Mouse (Mus musculus) neural tube, embryonic 14.5 days (tissue): ENCODE data around the gene Mcidas. TPM values are rescaled to one million over a fixed set of nuclear protein-coding genes. Genes with fewer than 3 reads are reported as not detected.

ENCODE experiments used
- ATAC-seq: fragments of 200-750 bp; cut with Nextera tagmentation; 2 replicates; pipeline ENCODE4 v1.8.0; 2017; ENCODE audit warnings: low read depth, mild to moderate bottlenecking, moderate TSS enrichment, moderate library complexity
- H3K27ac ChIP-seq: fragments of 300-500 bp; sonication (generic); 2 replicates; pipeline ENCODE4 v1.5.1; 2014; ENCODE audit warnings: low read depth, mild to moderate bottlenecking, control low read depth, low read length, moderate library complexity, mixed read lengths
- H3K27me3 ChIP-seq: fragments of 300-500 bp; sonication (generic); 2 replicates; pipeline ENCODE4 v1.6.1; 2014; ENCODE audit warnings: low read length; ENCODE audit not compliant: control insufficient read depth, insufficient read depth
- H3K36me3 ChIP-seq: fragments of 300-500 bp; sonication (generic); 2 replicates; pipeline ENCODE4 v1.6.1; 2014; ENCODE audit warnings: low read length, mixed read lengths; ENCODE audit not compliant: control insufficient read depth, insufficient read depth
- H3K4me1 ChIP-seq: fragments of 300-500 bp; sonication (generic); 2 replicates; pipeline ENCODE4 v1.6.1; 2014; ENCODE audit warnings: low read length; ENCODE audit not compliant: control insufficient read depth, insufficient read depth
- H3K4me2 ChIP-seq: fragments of 300-500 bp; sonication (generic); 2 replicates; pipeline ENCODE4 v1.6.1; 2014; ENCODE audit warnings: mild to moderate bottlenecking, low read depth, low read length, control low read depth
- H3K4me3 ChIP-seq: fragments of 300-500 bp; sonication (generic); 2 replicates; pipeline ENCODE4 v1.5.1; 2014; ENCODE audit warnings: low read depth, low read length, control low read depth, mixed read lengths
- H3K9ac ChIP-seq: fragments of 300-500 bp; sonication (generic); replicated peaks from 2 replicates; pipeline ENCODE4 v1.6.1; 2014; ENCODE audit warnings: low read depth, mild to moderate bottlenecking, control low read depth, low read length, mixed read lengths
- H3K9me3 ChIP-seq: fragments of 300-500 bp; sonication (generic); 2 replicates; pipeline ENCODE4 v1.6.1; 2016; ENCODE audit warnings: low read length; ENCODE audit not compliant: control insufficient read depth
- WGBS: fragments of 180-500 bp; shearing (Covaris S2); extraction: QIAGEN DNeasy Blood & Tissue Kit; methylation state at CpG from one replicate; pipeline ENCODE4 v1.1.7; 2014; 5-methylcytosine and 5-hydroxymethylcytosine counted together
- polyA plus RNA-seq: library from polyadenylated mRNA; unstranded; fragments of >200 nt; fragmentation: Nextera tagmentation; extraction: Ambion mirVana; gene quantifications from 2 replicates; pipeline ENCODE4 v1.2.1, GENCODE M21; 2014

The Mcidas gene
- polyA plus RNA-seq, 1 experiment from 2014 or later, result 0.11 TPM

DNA sequence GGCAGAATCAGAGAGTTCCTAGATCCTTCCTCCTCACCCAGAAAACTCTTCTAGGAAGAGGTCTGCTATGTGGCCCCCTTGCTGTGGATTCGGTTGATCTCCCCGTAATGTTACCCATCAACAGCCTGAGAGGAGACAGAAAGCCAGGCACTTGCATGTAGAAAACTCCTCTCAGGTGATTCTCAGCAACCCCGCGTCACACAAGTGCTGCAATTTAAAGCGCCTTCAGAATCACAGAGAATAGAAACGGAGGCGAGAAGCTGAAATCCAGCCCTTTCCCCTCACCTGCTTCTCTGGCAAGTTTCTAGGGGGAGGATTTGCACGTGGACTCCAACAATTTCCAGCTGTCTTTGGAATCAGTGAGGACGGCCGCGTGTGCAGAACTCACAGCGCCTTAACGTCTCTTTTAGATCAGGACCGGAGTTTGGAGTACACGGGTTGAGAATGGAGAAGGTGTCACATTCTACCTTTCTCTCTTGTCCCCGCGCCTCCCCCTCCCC is 7.1 kb upstream of the Mcidas start:
- Histone ChIP-seq H3K4me3 (no peak overlapping the region), H3K9me3 (no peaks in the 10 kb centered on the region), H3K4me1 (peaks cover 13% of the 10 kb centered on the region), H3K27ac (no peak overlapping the region), H3K27me3 (peaks cover 42% of the 10 kb centered on the region), H3K36me3 (no peaks in the 10 kb centered on the region), H3K9ac (no peak overlapping the region), H3K4me2 (peak overlapping the region; percentile 96; the same call in 1 of the 2 replicates)
- ATAC-seq, result no peak
- WGBS, result under 1% methylated on average over 17 of the region's 17 CpGs

DNA sequence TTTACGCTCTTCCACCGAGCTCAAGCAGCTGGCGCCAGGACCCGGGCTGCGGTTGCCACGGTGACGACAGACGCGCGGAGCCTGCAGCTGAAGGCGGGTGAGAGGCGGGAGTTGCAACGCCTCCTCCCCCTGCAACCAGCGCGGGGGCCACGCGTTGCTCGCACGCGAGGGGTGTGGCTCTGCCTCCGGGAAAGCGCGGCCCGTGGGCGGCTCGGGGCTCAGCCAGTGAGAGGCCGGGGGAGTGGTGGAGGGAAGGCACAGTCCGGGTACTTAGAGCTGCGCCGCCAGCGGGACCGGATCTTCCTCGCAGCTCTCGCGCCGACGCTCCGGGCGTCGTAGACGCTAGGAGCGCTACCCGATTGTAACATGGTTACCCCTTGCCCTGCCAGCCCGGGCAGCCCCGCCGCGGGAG is 6.1 kb upstream of the Mcidas start, which contains the start of gene Ccno:
Gene Ccno (plus strand): TSS at position 271 of the 412 bp plus-strand sequence.
- H3K36me3 ChIP-seq, result no peaks in the 10 kb centered on the region
- H3K9ac ChIP-seq, result 0 out of 2 replicates have a peak within 1 kb of the TSS, but pooled peaks have one; percentile 25
- H3K27me3 ChIP-seq, result peaks cover 44% of the 10 kb centered on the region
- peak within 1 kb of the TSS; percentile 50 for H3K4me3 ChIP-seq
- under 1% methylated on average over 38 of the region's 47 CpGs for WGBS
- peaks cover 13% of the 10 kb centered on the region for H3K4me1 ChIP-seq
- peak; percentile 95 for ATAC-seq
- no peak within 1 kb of the TSS for H3K27ac ChIP-seq
- peak within 1 kb of the TSS; percentile 96 for H3K4me2 ChIP-seq
- H3K9me3 ChIP-seq, result no peaks in the 10 kb centered on the region

DNA sequence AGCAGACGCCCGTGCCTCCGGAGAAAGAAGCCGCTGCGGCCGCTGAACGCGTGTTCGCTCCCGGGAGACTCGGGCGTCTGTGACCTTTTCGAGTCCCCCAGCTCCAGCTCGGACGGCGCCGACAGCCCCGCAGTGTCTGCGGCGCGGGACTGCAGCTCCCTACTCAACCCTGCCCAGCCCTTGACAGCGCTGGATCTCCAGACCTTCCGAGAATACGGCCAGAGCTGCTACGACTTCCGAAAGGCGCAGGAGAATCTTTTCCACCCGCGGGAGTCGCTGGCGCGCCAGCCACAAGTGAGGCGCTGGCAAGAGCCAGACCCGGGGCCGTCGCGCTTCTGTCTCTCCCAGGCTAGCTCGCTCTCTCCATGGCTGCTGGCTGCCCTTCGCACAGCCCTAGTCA is 5.7 kb upstream of the Mcidas start:
- Histone ChIP-seq H3K9ac (0 out of 2 replicates have a peak overlapping the region, but pooled peaks have one; percentile 25), H3K4me2 (peak overlapping the region; percentile 96), H3K4me3 (peak overlapping the region; percentile 50), H3K27ac (no peak overlapping the region), H3K9me3 (no peaks in the 10 kb centered on the region), H3K27me3 (peaks cover 46% of the 10 kb centered on the region), H3K4me1 (peaks cover 13% of the 10 kb centered on the region), H3K36me3 (no peaks in the 10 kb centered on the region)
- peak; percentile 42 for ATAC-seq
- under 1% methylated on average over 39 of the region's 39 CpGs for WGBS

DNA sequence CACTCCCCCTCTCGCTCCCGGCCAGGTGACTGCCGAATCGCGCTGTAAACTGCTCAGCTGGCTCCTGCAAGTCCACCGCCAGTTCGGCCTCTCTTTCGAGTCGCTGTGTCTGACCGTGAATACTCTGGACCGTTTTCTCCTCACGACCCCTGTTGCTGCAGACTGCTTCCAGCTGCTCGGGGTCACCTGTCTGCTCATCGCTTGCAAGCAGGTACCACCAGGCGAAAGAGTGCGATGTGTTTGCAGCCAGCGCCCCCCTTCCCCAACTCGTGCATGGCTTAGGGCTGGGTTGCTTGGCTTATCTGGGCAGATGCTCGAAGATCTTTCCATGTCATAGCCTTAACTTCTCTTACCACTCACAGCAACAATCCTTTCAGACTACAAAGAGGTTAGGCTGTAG is 4.8 kb upstream of the Mcidas start:
- H3K4me2 ChIP-seq, result peak overlapping the region; percentile 96
- no peak overlapping the region for H3K9ac ChIP-seq
- H3K4me1 ChIP-seq, result peaks cover 19% of the 10 kb centered on the region
- WGBS, result under 1% methylated on average over 19 of the region's 19 CpGs
- H3K9me3 ChIP-seq, result no peaks in the 10 kb centered on the region
- H3K36me3 ChIP-seq, result no peaks in the 10 kb centered on the region
- peak overlapping the region; percentile 50; the same call in 1 of the 2 replicates for H3K4me3 ChIP-seq
- H3K27me3 ChIP-seq, result peaks cover 55% of the 10 kb centered on the region
- no peak for ATAC-seq
- no peak overlapping the region for H3K27ac ChIP-seq

DNA sequence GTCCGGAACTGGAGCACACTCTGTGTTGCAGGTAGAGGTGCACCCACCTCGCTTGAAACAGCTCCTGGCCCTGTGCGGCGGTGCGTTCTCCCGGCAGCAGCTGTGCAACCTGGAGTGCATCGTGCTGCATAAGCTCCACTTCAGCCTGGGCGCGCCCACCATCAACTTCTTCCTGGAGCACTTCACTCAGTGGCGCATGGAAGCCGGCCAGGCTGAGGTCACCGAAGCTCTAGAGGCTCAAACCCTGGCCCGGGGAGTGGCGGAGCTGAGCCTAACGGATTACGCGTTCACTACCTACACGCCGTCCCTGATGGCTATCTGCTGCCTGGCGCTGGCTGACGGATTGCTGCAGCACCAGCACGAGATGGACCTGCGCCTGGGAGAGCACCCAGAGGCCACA is 4.1 kb upstream of the Mcidas start:
- ATAC-seq, result no peak
- Histone ChIP-seq H3K9ac (no peak overlapping the region), H3K9me3 (no peaks in the 10 kb centered on the region), H3K4me3 (no peak overlapping the region), H3K4me1 (peaks cover 22% of the 10 kb centered on the region), H3K4me2 (no peak overlapping the region), H3K36me3 (no peaks in the 10 kb centered on the region), H3K27me3 (peaks cover 58% of the 10 kb centered on the region), H3K27ac (no peak overlapping the region)
- 1% methylated on average over 23 of the region's 23 CpGs for WGBS

DNA sequence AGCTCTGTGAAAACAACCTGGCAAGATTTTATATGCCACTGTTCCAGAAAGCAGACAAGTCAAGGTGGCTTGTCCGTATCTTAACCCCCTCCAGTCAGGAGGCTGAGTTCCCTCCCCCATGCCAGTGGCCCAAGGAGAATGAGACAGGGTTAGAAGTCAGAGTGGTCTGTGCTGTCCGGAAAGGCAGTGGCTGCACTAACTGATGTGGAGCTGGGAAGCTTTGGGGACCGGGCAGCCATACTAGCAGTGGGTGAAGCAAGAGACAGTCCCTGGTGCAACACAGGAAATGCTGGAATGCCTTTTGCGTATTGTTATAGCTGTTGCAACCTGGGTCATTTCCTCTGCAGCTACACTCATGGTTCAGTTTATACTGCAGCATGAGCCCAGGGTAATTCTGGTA is 3.3 kb upstream of the Mcidas start:
- peaks cover 66% of the 10 kb centered on the region for H3K27me3 ChIP-seq
- H3K9me3 ChIP-seq, result no peaks in the 10 kb centered on the region
- 10% methylated on average over 4 of the region's 4 CpGs for WGBS
- no peak overlapping the region for H3K4me2 ChIP-seq
- no peak for ATAC-seq
- H3K9ac ChIP-seq, result no peak overlapping the region
- H3K27ac ChIP-seq, result no peak overlapping the region
- peaks cover 22% of the 10 kb centered on the region for H3K4me1 ChIP-seq
- H3K4me3 ChIP-seq, result no peak overlapping the region
- H3K36me3 ChIP-seq, result no peaks in the 10 kb centered on the region

DNA sequence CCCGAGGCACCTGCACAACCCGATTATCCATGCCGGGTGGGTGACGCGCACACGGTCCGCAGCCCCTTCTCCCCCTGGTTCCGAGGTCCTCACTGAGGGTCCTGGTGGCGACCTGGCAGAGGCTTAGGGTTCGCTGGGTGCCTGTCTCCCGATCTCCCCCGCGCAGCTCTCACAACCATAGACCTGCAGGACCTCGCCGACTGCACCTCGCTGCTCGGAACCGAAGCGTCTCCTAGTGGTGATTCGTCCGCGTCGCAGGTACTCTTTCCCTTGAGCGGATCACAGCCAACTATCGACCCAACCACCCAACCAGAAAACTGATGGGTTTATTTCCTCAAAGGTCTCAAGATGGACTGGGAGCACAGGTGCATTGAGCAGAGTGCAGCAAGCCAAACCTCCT is 546 bp downstream of the Mcidas start:
- H3K4me3 ChIP-seq, result peak overlapping the region; percentile 38
- ATAC-seq, result peak; percentile 39; the same call in 1 of the 2 replicates
- H3K36me3 ChIP-seq, result no peaks in the 10 kb centered on the region
- H3K4me2 ChIP-seq, result peak overlapping the region; percentile 70
- WGBS, result under 1% methylated on average over 25 of the region's 25 CpGs
- no peak overlapping the region for H3K27ac ChIP-seq
- H3K9me3 ChIP-seq, result no peaks in the 10 kb centered on the region
- peak overlapping the region; percentile 41; the same call in 1 of the 2 replicates for H3K9ac ChIP-seq
- H3K4me1 ChIP-seq, result peaks cover 13% of the 10 kb centered on the region
- peaks cover 76% of the 10 kb centered on the region for H3K27me3 ChIP-seq

DNA sequence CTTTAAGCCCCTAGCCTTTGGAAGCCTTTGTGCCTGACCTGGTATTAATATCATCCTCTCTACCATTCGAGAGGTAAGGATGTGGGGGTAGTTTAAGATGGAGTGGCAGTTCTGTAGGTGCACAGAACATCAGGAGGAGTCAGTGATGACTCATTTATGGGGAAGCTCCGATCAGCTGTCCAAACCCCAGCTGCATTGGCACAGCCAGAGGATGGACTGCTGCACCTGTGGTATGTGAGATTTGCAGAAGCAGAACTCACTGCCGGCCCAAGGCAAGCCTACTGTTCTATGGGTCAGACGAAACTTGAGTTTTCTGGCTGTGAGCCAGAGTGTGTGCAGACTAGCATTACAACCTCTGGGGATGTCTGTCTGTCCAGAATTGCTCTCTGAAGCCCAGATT is 2.8 kb downstream of the Mcidas start:
- no peaks in the 10 kb centered on the region for H3K36me3 ChIP-seq
- no peak for ATAC-seq
- no peaks in the 10 kb centered on the region for H3K9me3 ChIP-seq
- H3K4me1 ChIP-seq, result peaks cover 13% of the 10 kb centered on the region
- 70% methylated on average over 4 of the region's 4 CpGs for WGBS
- peaks cover 76% of the 10 kb centered on the region for H3K27me3 ChIP-seq
- H3K4me2 ChIP-seq, result no peak overlapping the region
- no peak overlapping the region for H3K27ac ChIP-seq
- no peak overlapping the region for H3K4me3 ChIP-seq
- H3K9ac ChIP-seq, result no peak overlapping the region

DNA sequence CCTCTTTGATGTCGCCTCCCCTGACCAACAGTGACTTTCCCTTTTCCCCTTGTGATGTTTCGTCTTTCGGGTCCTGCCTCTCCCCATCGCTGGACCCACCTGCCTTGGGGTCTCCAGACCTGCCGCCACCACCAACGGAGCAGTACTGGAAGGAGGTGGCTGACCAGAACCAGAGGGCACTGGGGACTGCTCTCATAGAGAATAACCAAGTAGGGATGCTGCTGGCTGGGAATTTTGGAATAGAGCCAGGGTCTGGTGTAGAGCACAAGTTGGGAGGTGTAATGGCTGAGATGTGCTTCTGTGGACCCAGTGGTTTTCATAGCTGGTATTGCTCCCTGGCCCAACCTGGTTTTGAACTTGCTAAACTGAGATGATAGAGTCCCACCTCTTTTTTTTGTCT is 3.7 kb downstream of the Mcidas start:
- no peak for ATAC-seq
- peaks cover 74% of the 10 kb centered on the region for H3K27me3 ChIP-seq
- H3K4me2 ChIP-seq, result no peak overlapping the region
- WGBS, result 66% methylated on average over 6 of the region's 6 CpGs
- H3K4me3 ChIP-seq, result no peak overlapping the region
- H3K27ac ChIP-seq, result no peak overlapping the region
- peaks cover 13% of the 10 kb centered on the region for H3K4me1 ChIP-seq
- H3K9ac ChIP-seq, result no peak overlapping the region
- no peaks in the 10 kb centered on the region for H3K36me3 ChIP-seq
- no peaks in the 10 kb centered on the region for H3K9me3 ChIP-seq
